Mouse (Mus musculus): ENCODE data around the gene Gna15. TPM values are rescaled to one million over a fixed set of nuclear protein-coding genes. Genes with fewer than 3 reads are reported as not detected.

The Gna15 gene
- polyA plus RNA-seq, 1 experiment from 2014 or later, result 1.00 TPM

DNA sequence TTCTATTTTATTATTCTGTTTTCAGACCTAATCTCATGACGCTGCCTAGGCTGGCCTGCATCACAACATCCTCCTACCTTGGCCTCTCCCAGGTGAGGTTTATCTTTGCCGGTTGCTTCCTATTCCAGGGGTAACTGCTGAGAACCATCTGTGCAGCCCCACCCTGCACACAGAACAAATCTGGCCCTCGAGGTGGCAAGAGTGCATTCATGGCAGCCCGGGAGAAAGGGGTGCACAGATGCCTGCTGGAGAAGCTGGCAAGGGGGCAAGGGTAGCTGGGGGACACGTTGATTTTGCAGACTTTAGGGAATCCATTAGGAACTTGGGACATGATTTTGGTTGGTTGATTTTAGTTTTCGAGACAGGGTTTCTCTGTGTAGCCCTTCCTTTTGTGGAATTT lies 65.8 kb downstream of the Gna15 start:
- Histone ChIP-seq H3K4me2 (no peak overlapping the region), H3K9me3 (replicated peaks) (no peaks in the 10 kb centered on the region), H3K27ac (no peak overlapping the region), H3K27me3 (peaks cover 99% of the 10 kb centered on the region), H3K9ac (no peak overlapping the region), H3K36me3 (no peaks in the 10 kb centered on the region), H3K4me3 (replicated peaks) (no peak overlapping the region), H3K4me1 (peaks cover 12% of the 10 kb centered on the region)
- ATAC-seq (replicated peaks; ENCODE audit: low FRiP score), result no peak
- 84% methylated on average over 6 of the region's 6 CpGs for WGBS

DNA sequence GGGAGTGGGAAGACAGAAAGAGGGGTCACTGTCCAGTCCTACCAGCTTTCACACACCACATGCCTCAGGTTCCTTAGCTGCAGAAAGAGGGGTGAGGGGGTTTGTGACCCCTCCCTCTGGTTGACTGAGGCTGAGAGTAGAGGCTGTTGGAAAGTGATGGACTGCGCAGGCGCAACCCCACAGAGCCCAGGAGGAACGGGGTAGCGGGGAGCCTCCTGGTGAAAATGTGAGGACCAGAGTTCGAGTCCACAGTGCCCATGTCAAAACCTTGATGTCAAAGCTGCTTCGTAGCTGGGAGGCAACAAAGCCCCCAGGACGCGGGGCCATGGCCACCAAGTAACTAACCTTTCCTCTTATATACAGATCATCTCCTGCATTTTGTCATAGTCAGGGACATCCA lies 66.4 kb downstream of the Gna15 start:
- peaks cover 16% of the 10 kb centered on the region for H3K4me1 ChIP-seq
- H3K27me3 ChIP-seq, result peaks cover 99% of the 10 kb centered on the region
- H3K9ac ChIP-seq, result no peak overlapping the region
- H3K27ac ChIP-seq, result no peak overlapping the region
- H3K4me2 ChIP-seq, result no peak overlapping the region
- H3K36me3 ChIP-seq, result no peaks in the 10 kb centered on the region
- WGBS, result 86% methylated on average over 8 of the region's 8 CpGs
- no peak overlapping the region for H3K4me3 ChIP-seq (replicated peaks)
- H3K9me3 ChIP-seq (replicated peaks), result no peaks in the 10 kb centered on the region
- ATAC-seq (replicated peaks; ENCODE audit: low FRiP score), result no peak

DNA sequence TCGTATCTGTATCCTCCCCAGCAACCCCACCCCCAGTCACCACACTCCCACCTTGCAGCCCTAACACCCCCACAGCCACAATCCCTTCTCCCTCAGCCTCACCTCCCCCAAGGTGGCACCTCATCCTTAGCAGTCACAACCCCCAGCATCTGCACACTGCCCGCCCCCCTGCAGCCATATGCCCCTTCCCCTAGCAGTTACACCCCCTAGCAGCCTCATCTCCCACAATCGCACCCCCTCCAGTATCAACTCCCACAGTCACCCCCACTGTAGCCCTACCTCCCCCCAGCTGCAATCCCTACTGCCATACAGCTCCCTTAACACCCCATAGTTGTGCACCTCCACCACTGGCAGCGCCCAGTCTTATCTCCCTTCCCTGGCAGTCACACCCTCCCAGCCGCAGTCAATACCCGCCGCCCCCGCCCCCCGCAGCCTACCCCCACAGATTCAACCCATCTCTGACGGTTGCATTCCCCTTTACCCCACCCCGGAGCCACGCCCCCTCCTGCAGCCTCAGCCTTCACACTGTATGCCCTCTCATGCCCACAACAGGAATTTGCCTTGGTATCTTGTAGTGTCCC lies 67.0 kb downstream of the Gna15 start:
- no peak overlapping the region for H3K4me2 ChIP-seq
- H3K9ac ChIP-seq, result no peak overlapping the region
- H3K27ac ChIP-seq, result no peak overlapping the region
- H3K27me3 ChIP-seq, result peaks cover 99% of the 10 kb centered on the region
- no peak overlapping the region for H3K4me3 ChIP-seq (replicated peaks)
- WGBS, result 58% methylated on average over 12 of the region's 12 CpGs
- peaks cover 19% of the 10 kb centered on the region for H3K4me1 ChIP-seq
- H3K9me3 ChIP-seq (replicated peaks), result no peaks in the 10 kb centered on the region
- ATAC-seq (replicated peaks; ENCODE audit: low FRiP score), result no peak
- H3K36me3 ChIP-seq, result no peaks in the 10 kb centered on the region

DNA sequence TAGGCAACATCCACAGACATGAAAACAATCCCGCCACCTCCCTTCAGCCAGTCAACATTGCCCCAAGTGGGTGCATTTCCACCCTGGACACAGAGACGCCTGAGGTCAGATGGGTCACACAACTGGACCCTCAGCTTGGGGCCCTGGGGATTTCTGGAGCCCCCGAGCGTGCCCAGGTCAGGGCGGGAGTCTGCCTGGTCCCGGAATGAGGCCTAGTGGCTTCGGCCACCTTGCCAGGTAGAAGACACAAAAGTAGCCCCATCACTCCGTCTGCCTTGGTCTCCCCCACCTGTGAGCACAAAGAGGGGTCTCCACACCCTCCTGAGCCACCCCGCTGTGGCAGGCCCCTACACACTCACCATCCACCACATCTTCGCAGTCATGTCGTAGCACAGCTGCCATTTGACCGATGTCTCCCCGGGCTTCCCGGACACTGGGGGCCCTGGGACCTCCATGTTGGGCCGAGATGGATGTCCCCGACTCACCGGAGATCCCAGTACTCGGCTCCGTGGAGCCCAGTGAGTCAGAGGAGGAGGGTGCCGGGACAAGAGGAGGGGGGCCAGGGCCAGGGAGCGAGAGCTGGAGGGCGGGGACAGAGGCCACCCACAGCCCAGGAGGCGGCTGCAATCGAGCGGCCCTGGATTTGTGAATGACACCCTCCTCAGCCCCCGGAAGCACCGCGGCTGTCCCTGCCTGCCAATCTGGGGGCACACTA lies 68.7 kb downstream of the Gna15 start, which contains the start of gene Nfic:
Nfic (minus strand) TSS at position 455 of the 715 bp plus-strand sequence.
- H3K9me3 ChIP-seq (replicated peaks), result no peaks in the 10 kb centered on the region
- no peak within 1 kb of the TSS for H3K9ac ChIP-seq
- no peaks in the 10 kb centered on the region for H3K36me3 ChIP-seq
- H3K4me2 ChIP-seq, result no peak within 1 kb of the TSS
- 56% methylated on average over 28 of the region's 28 CpGs for WGBS
- peaks cover 11% of the 10 kb centered on the region; the same call in 1 of the 2 replicates for H3K4me1 ChIP-seq
- H3K27ac ChIP-seq, result no peak within 1 kb of the TSS
- ATAC-seq (replicated peaks; ENCODE audit: low FRiP score), result no peak
- H3K27me3 ChIP-seq, result peaks cover 99% of the 10 kb centered on the region
- H3K4me3 ChIP-seq (replicated peaks), result no peak within 1 kb of the TSS

DNA sequence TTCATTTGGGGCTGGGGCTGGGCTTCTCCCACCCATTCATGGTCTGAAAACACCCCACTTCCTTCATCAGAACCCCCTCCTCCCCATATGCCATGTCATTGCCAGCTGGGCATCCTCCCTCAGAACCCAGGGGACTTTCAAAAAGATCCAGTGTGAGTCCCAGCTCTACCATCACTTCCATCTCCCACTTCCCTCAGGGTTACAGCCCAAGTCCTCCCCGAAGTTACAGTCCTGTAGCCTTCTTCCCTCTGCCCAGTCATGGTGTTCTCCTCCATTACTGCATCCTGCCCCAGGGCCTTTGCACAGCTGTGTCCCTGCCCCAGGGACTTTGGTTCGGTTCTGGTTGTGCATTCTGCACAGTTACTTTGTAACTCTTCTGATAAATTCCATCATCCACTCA lies 69.9 kb downstream of the Gna15 start:
- peaks cover 89% of the 10 kb centered on the region for H3K27me3 ChIP-seq
- H3K36me3 ChIP-seq, result no peaks in the 10 kb centered on the region
- H3K4me3 ChIP-seq (replicated peaks), result no peak overlapping the region
- no peak overlapping the region for H3K9ac ChIP-seq
- 68% methylated on average over 2 of the region's 2 CpGs for WGBS
- H3K9me3 ChIP-seq (replicated peaks), result no peaks in the 10 kb centered on the region
- H3K4me1 ChIP-seq, result peaks cover 9% of the 10 kb centered on the region; the same call in 1 of the 2 replicates
- no peak overlapping the region for H3K4me2 ChIP-seq
- H3K27ac ChIP-seq, result no peak overlapping the region
- ATAC-seq (replicated peaks; ENCODE audit: low FRiP score), result no peak

DNA sequence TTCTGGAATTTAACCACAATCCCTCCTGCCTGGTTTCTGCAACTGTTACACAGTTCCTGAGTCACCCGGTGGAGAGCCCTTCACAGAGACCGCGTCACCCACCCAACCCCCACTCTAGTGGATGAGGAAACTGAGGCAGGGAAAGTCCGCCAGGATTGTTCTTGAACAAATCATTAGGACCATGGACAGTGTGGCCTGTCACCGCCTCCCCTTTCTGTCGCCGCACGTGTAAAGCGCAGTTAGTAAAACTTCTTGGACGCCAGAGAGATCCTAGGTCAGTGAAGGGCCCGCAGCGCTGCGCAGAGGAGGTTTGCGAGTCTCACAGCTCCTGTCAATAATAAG lies 71.1 kb downstream of the Gna15 start:
- ATAC-seq (replicated peaks; ENCODE audit: low FRiP score), result no peak
- Histone ChIP-seq H3K4me1 (peaks cover 9% of the 10 kb centered on the region; the same call in 1 of the 2 replicates), H3K4me2 (no peak overlapping the region), H3K36me3 (no peaks in the 10 kb centered on the region), H3K27ac (no peak overlapping the region), H3K9me3 (replicated peaks) (no peaks in the 10 kb centered on the region), H3K9ac (no peak overlapping the region), H3K27me3 (peaks cover 85% of the 10 kb centered on the region), H3K4me3 (replicated peaks) (no peak overlapping the region)
- 2% methylated on average over 14 of the region's 14 CpGs for WGBS

Small RNAs within 50 kb of the gene (microRNA-seq; reads per million reads assigned to microRNA genes)
- gene Gm25595, result not detected

Other genes starting within 250 kb of the Gna15 start
- gene Tjp3, start 232.6 kb downstream of the Gna15 start, polyA plus RNA-seq (2015; fragmentation: Nextera tagmentation; extraction: Ambion mirVana), result 15.9 and 18.1 TPM in 2 replicates
- gene Pip5k1c, start 231.3 kb downstream of the Gna15 start, polyA plus RNA-seq (2015; fragmentation: Nextera tagmentation; extraction: Ambion mirVana), result 51.0 and 61.3 TPM in 2 replicates
- 38.8 and 44.2 TPM in 2 replicates for gene Cactin, start 203.1 kb downstream of the Gna15 start, polyA plus RNA-seq (2015; fragmentation: Nextera tagmentation; extraction: Ambion mirVana)
- gene Tbxa2r, start 195.5 kb downstream of the Gna15 start, polyA plus RNA-seq (2015; fragmentation: Nextera tagmentation; extraction: Ambion mirVana), result 14.4 and 18.3 TPM in 2 replicates
- gene Gipc3, start 181.0 kb downstream of the Gna15 start, polyA plus RNA-seq (2015; fragmentation: Nextera tagmentation; extraction: Ambion mirVana), result 0.08 TPM in 1 of 2 replicates, not detected in the other
- gene Hmg20b, start 173.7 kb downstream of the Gna15 start, polyA plus RNA-seq (2015; fragmentation: Nextera tagmentation; extraction: Ambion mirVana), result 87.0 and 94.6 TPM in 2 replicates
- gene Mfsd12, start 166.7 kb downstream of the Gna15 start, polyA plus RNA-seq (2015; fragmentation: Nextera tagmentation; extraction: Ambion mirVana), result 10.3 and 11.5 TPM in 2 replicates
- 0.62 and 1.6 TPM in 2 replicates for gene 4930404N11Rik, start 158.4 kb downstream of the Gna15 start, polyA plus RNA-seq (2015; fragmentation: Nextera tagmentation; extraction: Ambion mirVana)
- gene Fzr1, start 145.7 kb downstream of the Gna15 start, polyA plus RNA-seq (2015; fragmentation: Nextera tagmentation; extraction: Ambion mirVana), result 105 and 114 TPM in 2 replicates
- gene Dohh, start 139.8 kb downstream of the Gna15 start, polyA plus RNA-seq (2015; fragmentation: Nextera tagmentation; extraction: Ambion mirVana), result 79.7 and 82.2 TPM in 2 replicates
- 2.5 and 4.1 TPM in 2 replicates for gene Gm48551, start 139.8 kb downstream of the Gna15 start, polyA plus RNA-seq (2015; fragmentation: Nextera tagmentation; extraction: Ambion mirVana)
- gene Gm48552, start 135.2 kb downstream of the Gna15 start, polyA plus RNA-seq (2015; fragmentation: Nextera tagmentation; extraction: Ambion mirVana), result 1.6 and 2.1 TPM in 2 replicates
- gene Smim24, start 131.2 kb downstream of the Gna15 start, polyA plus RNA-seq (2015; fragmentation: Nextera tagmentation; extraction: Ambion mirVana), result 26.0 and 29.4 TPM in 2 replicates
- 67.9 and 84.5 TPM in 2 replicates for gene Nfic, start 68.6 kb downstream of the Gna15 start, polyA plus RNA-seq (2015; fragmentation: Nextera tagmentation; extraction: Ambion mirVana)
- gene Celf5, start 41.5 kb downstream of the Gna15 start, polyA plus RNA-seq (2015; fragmentation: Nextera tagmentation; extraction: Ambion mirVana), result 0.50 and 0.82 TPM in 2 replicates
- gene Ncln, start 27.8 kb downstream of the Gna15 start, polyA plus RNA-seq (2015; fragmentation: Nextera tagmentation; extraction: Ambion mirVana), result 85.7 and 93.5 TPM in 2 replicates
- 1.2 and 1.4 TPM in 2 replicates for gene S1pr4, start 24.1 kb downstream of the Gna15 start, polyA plus RNA-seq (2015; fragmentation: Nextera tagmentation; extraction: Ambion mirVana)
- 79.0 and 88.6 TPM in 2 replicates for gene Gna11, start 21.0 kb upstream of the Gna15 start, polyA plus RNA-seq (2015; fragmentation: Nextera tagmentation; extraction: Ambion mirVana)
- gene Aes, start 35.3 kb upstream of the Gna15 start, polyA plus RNA-seq (2015; fragmentation: Nextera tagmentation; extraction: Ambion mirVana), result 535 and 630 TPM in 2 replicates
- gene Tle2, start 50.3 kb upstream of the Gna15 start, polyA plus RNA-seq (2015; fragmentation: Nextera tagmentation; extraction: Ambion mirVana), result 39.3 and 45.6 TPM in 2 replicates
- 15.6 and 16.8 TPM in 2 replicates for gene Tle6, start 76.8 kb upstream of the Gna15 start, polyA plus RNA-seq (2015; fragmentation: Nextera tagmentation; extraction: Ambion mirVana)
- 0.62 and 0.84 TPM in 2 replicates for gene BC025920, start 82.0 kb upstream of the Gna15 start, polyA plus RNA-seq (2015; fragmentation: Nextera tagmentation; extraction: Ambion mirVana)
- 40.0 and 42.8 TPM in 2 replicates for gene Sirt6, start 103.6 kb upstream of the Gna15 start, polyA plus RNA-seq (2015; fragmentation: Nextera tagmentation; extraction: Ambion mirVana)
- gene Ankrd24, start 104.3 kb upstream of the Gna15 start, polyA plus RNA-seq (2015; fragmentation: Nextera tagmentation; extraction: Ambion mirVana), result 15.2 and 17.3 TPM in 2 replicates
- gene Gm10778, start 124.8 kb upstream of the Gna15 start, polyA plus RNA-seq (2015; fragmentation: Nextera tagmentation; extraction: Ambion mirVana), result 3.8 and 5.0 TPM in 2 replicates
- 16.9 and 18.6 TPM in 2 replicates for gene Zfp433, start 180.6 kb upstream of the Gna15 start, polyA plus RNA-seq (2015; fragmentation: Nextera tagmentation; extraction: Ambion mirVana)
- 10.3 TPM in 2 replicates for gene Gm3055, start 246.9 kb upstream of the Gna15 start, polyA plus RNA-seq (2015; fragmentation: Nextera tagmentation; extraction: Ambion mirVana)

Measured in kidney, embryonic 15.5 days (tissue).